Mouse (Mus musculus) layer of hippocampus, adult 9-11 months (tissue): ENCODE results near the gene Dnttip1.
"Not testable (repeated sequence)": the region's sequence is repeated elsewhere in the genome, so short reads cannot be mapped to it uniquely, and the experiment has no call there.

Experiments used
- DNase-seq: peaks from one replicate; pipeline ENCODE4 v3.0.0; 2022

Dnttip1 gene

DNA sequence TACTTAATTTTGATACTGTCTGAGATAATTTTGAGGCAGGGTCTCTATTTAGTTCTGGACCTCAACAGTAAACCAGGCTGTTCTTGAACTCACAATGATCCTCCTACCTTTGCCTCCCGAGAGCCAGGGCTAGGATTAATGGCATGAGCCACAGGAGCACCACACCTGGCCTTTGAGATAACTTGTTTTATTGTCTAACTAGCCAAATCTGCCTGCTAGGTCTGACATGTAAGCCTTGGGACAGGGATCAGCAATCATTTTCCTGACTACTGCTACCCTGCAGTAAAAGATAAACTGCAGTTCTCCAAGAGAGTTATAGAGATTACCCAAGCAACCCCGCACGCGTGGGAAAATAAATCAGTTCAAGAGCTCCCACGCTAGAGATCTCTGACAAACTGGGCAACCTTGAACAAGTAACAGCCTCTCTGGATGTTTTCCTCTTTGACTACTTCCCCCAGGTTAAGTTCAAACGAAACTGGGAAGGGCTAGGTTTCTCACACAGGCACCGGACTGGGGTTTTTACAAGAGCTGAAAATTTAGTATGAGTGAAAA lies 39.2 kb downstream of the Dnttip1 start:
- DNase-seq: no peak

DNA sequence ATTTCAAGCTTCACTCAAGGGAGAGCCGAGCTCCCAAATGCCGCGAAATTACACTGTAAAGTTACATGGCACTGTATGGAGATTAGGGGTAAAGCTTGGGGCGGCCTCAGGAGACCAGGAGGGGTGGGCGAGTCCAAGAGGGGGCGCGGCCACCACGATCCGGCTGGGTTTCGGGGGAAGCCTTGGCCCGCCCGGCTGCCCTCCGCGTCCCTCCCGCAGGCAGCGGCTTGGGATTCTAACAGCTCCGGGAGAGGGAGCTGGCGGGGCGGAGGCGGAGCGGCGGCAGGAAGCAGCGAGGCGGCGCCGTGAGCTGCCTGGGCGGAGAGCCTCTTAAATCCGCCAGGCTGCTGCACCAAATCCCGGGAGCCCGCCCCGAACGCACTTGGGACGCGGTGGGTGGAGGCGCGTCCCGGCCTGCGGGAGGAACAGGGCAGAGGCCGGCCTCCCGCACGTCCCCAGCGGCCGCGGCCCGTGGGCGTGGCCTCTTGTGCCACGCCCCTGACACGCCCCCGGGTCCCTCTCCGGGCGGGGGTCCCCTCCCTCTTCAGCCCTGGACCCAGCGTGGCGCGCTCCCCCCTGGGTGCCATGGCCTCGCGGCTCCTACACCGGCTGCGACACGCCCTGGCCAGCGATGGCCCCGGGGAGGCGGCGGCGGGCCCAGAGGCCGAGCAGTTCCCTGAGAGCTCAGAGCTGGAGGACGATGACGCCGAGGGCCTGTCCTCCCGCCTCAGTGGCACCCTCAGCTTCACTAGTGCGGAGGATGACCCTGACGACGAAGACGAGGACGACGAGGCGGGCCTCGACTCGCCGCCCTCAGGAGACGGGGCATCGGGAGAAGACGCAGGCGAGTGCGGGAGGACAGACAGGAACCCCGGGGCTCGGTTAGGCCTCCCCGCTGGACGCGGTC lies 40.0 kb downstream of the Dnttip1 start, which contains the start of gene Snx21:
TSS of gene Snx21 (plus strand) at position 343 of the 907 bp plus-strand sequence.
- DNase-seq: peak; percentile 91

DNA sequence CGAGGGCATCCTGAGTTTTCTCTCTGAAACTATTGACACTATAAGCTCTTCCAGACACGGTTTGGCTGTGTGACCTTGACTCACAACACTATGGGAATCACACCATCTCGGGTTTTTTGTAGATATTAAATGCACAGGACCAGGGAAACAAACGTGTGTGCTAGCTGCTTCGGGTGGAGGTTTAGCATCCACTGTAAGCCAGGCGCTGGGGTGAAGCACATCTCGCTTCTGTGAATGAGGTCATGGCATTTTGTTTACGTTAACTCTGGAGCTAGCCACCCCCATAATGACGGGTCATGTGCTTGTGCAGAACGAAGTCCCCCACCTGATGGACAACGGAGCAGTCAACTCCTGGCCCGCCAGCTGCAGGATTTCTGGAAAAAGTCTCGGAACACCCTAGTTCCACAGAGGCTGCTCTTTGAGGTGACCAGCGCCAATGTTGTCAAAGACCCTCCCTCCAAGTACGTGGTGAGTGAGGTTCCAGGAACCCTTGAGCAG lies 40.7 kb downstream of the Dnttip1 start:
- DNase-seq: no peak

DNA sequence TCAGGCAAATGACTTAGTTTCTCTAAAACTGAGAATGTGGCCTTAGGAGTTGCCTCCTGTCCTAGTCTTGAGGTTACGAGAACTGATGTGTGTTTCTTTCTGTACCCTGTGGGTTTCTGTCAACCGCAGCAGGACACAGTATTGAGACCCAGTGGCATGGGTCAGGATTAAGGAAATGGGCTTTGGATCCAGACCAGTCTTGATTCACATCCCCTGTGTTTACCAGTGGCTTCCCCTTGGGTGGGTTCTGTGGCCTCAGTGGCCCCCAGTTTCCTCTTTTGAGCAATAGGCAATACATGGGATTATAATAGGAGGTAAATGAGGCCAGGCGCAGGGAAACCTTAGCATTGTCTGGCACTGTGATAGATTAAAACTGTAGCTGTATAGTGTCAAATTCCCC lies 41.2 kb downstream of the Dnttip1 start:
- no peak for DNase-seq

DNA sequence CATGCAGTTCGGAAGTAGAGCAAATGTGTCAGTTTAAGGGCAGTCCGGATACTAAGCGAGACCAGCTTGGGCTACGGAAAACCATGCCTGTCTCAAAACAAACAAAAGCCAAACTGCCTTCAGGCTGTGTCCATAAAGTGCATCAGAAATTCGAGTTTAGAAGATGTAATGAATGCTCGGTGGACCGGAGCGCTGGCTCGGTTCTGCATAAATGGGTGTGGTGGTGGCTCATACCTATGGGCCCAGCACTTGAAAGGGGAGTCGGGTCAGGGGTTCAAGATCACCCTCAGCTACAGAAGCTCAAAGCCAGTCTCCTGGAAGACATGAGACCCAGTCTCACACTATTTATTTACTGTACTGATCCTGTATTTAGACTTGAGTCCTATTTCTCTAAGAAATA lies 42.0 kb downstream of the Dnttip1 start:
- DNase-seq: no peak

DNA sequence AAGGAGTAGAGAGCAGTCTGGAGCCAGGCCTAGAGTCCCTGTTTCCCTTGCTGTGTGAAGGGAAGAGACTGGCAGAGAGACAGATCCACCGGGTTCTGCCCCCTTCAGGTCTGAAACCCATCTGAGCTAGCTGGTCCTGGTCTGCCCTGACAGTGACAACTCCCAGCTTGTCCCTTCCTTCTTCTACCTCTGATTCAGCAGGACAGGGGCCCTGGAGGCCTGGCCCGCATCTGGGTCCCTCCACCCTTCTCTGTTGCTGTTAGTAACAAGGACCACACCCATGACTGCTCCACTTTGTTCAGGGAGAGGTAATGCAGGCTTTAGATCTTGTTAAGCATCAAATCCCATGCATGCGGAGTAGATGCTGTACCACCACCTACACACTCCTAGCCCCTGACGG lies 42.6 kb downstream of the Dnttip1 start:
- DNase-seq: no peak

DNA sequence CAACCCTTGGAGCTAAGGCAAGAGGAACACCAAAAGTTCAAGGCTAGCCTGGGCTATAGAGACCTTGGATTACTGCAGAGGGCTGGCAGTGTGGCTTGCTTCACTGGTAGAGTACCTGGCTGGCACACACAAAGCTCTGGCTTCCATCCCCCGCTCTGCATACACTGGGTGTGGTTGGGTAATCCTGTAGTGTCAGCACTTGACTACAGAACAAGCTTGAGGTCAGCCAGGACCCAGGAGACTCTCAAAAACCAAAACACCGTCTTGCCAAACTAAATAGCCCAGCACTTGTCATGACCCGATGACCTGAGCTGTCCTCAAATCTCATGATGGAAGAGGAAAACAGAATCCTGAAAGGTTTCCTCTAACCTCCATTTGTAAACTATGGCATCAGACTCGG lies 44.7 kb downstream of the Dnttip1 start:
- no peak for DNase-seq

DNA sequence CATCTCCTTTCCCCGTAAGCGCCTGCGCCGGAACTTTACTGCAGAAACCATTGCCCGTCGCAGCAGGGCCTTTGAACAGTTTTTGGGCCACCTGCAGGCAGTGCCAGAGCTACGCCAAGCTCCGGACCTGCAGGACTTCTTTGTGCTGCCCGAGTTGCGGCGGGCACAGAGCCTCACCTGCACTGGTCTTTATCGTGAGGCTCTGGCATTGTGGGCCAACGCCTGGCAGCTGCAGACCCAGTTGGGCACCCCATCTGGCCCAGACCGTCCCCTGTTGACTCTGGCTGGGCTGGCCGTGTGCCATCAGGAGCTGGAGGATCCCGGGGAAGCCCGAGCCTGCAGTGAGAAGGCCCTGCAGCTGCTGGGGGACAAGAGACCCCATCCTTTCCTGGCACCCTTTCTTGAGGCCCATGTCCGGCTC lies 46.1 kb downstream of the Dnttip1 start:
- DNase-seq: no peak

DNA sequence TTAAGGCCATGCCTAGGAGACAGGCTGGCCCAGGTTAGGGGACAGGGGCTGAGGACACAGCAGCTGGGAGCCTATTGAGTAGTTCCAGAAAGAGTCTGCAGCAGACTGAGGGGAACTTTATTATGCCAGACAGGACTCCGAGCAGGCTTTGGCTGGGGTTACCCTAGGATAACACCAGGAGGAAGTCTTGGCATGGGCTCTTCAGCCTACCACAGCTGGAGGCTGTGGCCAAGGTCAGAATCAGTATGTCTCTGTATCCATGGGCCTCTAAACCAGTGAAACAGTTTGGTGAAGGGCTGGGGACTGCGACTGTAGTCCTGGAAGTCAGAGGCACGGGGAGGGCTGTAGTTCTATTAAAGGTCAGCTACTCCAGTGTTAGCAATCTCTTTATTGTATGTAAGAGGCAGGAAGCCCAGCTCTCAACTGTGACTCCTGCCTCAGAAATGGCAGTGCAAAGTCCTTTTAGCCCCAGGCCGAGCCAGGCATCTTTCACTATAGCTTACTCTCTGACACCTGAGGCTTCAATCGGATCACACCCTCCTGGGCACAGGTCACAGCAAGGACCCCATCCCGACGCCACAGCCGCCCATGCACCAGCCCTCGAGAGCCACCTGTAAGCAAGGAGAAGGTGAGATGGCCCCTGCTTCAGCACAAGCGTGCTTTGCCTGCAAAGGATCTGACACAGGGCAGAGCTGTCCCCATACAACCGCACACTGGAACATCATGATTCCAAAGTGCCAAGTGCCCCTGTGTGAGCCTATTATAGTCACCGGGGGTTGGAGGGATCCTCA lies 46.8 kb downstream of the Dnttip1 start:
- no peak for DNase-seq

DNA sequence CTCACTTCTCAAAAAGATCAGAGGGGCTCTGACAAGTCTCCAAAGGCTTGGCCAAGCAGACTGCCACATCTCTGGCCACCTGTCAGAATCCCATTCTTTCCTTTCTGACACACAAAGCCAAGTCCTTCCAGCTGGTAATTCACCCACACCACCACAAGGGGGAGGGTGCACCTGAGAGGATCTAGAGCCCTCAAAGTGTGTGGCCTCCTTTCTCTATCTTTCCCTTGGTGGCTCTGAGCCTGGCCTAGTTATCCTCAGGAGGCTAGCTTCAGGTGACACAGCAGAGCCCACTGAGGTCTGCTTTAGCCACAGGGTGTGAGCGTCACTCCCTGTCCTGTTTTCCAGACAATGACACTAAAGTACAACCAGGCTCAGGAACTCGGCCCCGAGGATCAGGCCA lies 47.5 kb downstream of the Dnttip1 start:
- peak; percentile 47 for DNase-seq

DNA sequence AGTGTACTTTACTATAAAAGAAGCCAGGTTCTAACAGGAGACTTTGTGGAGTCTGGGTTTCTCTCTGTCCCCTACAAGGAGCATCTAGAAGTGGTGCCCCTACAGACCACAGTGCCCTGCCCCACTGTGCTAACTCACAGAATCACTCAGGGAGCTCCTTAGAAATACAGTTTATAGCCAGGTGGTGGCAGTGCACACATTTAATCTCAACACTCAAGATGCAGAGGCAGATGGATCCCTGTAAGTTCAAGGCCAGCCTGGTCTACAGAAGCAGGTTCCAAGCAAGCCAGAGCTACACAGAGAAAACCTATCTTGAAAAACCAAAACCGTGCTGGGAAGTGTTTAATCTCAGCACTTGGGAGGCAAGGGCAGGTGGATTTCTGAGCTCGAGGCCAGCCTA lies 48.0 kb downstream of the Dnttip1 start:
- no peak for DNase-seq

DNA sequence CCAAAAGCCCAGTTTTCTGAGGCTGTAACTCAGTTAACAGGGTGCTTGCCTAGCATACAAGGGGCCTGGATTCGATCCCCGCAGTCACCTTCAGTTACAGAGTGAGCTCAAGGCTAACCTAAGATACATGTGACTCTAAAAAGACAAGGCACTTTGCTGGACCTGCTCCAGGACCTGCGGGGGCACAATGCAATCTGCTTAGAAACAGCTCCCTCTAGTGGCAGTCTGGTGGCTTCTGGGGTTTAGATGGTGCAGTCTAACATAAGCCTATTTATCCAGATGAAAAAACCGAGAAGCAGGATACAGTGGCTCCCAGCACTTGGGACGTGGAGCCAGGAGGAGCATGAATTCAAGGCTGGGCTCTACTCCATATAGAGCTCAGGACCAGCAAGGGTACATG lies 48.5 kb downstream of the Dnttip1 start:
- DNase-seq: peak; percentile 84

DNA sequence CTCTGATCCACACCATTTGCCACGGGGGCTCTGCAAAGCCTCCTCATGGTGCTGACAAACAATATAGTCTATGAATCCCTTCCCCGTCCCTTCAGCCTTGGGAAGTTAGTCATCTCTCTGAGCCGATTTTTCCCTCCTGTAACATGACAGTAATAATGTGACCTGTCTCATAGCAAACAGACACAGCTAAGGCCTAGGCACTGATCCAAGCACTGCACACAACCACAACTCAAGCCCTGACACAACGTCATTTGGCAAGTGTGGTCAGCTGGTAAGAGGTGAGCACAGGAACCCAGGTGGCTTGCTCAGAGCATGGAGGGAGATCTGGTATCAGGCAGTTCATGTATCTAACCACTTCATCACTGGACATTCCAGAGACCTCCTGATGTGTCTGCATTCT lies 50.1 kb downstream of the Dnttip1 start:
- no peak for DNase-seq

DNA sequence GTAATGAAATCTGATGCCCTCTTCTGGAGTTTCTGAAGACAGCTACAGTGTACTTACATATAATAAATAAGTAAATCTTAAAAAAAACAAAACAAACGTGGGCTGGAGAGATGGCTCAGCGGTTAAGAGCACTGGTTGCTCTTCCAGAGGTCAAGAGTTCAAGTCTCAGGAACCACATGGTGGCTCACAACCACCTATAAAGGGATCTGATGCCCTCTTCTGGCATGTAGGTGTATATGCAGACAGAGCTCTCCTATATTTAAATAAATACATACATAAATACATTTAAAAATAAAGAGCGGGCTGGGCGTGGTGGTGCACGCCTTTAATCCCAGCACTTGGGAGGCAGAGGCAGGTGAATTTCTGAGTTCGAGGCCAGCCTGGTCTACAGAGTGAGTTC lies 52.8 kb downstream of the Dnttip1 start:
- not testable (repeated sequence) for DNase-seq

DNA sequence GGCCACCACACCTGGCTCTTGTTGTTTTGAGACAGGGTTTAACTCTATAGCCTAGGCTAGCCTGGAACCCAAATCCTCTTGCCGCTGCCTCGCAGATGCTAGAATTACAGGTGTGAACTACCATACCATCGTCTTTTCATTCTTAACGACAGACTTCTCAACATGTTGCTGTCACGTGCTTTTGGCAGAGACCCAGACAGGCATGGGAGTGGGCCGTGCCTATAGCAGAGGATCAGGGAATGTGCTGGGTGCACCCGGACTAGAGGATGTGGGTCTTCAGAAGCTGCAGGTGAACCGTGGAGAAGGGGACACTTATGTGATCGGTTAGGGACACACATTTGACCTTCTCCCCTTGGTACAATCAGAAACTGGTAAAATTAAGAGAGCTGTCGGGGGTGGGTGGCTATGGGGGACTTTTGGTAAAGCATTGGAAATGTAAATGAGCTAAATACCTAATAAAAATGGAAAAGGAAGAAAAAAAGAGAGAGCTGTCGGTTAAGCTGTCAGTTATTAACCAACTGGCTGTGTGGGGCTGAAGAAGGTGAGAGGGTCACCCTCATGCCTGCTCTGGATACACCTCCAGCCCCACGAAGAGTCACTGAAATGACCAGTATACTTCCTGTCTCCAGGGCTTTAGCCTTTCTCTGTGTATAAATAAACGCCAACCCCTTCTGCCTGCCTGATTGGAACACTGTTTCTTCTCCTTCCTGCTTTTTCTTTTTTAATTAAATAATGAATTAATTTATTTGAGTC lies 54.6 kb downstream of the Dnttip1 start:
- no peak for DNase-seq

DNA sequence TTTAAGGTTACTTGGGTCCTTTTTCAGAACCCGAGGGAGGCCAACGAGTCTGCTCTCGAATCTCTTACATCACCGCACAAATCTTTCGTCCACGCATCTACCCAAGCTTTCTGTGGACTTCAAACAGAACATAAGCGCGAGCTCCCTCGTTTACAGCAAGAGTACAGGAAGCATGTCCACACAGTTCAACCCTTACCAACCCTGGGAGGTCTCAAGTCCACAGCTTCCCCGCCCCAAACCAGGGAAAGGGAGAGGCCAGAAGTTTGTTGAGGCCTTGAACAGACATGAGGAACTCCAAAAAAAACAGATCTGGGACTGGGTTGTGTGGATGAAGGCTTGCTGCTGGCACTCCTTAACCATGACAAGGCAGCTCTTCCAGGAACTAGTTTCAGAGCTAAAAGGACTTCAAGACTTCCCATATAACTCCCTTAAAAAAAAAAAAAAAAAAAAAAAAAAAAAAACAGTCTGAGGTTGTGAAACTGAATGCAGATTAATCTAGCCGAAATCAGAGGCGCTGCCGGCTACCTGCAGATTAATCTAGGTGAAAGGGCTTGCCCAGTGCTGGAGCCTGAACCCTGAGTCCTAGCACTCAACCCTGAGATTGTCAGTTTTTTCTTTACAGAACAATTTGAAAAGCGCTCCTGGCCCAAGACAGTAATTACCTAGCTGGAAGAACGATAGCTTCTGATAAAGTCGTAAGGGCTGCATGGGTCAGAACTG lies 57.6 kb downstream of the Dnttip1 start:
- no peak for DNase-seq

DNA sequence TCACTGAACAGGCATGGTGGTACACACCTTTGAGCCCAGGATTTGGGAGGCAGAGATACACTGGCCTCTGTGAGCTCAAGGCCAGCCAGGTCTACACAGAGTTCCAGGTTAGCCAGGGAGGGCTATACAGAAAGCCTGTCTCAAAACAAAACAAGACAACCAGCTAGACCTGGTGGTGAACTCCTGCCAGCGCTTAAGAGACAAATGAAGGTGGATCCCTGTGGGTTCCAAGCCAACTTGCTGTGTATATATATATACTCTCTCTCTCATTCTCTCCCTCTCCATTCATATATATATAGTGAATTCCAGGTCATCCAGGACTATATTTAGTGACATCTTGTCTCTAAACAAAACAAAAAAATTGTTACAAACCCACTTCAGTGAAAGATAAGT lies 58.1 kb downstream of the Dnttip1 start:
- DNase-seq: no peak

DNA sequence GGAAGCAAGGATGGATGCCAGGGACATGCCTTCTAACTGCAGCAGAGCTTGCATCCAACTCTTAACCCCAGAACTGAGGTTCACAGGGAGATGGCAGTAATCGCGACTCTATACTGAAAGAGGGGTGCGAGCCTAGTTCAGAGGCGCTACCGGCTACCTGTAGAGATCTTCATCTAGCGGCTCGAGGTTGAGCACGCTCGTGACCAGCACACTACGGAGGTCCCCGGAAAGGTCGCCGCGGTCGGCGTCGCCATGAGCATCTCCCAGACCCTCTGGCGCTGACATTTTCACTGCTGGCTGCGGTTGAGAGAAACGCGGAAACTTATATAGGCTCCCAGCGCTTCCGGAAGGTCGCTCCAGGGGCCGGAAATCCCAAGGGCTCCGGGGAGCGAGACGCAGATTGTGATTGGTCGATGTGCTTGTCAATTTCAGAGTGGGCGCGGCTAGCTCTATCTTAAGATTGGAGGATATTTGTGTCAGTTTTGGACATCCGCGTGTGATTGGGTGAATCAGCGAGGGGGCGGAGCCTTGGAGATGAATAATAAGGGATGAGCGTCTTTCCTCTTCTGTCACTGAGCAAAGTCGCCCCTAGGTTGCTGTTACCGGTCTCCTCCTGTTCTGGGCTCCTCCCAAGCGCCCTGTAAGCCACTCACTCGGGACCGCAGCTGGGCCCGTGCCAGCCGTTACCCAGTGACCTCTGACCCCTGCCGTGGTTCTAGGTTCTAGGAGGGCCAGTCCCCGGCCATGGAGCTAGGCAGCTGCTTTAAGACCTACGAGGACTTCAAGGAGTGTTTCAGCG lies 58.9 kb downstream of the Dnttip1 start, which contains the start of the genes Acot8 and Zswim3:
TSS of gene Acot8 (minus strand) at position 350 of the 799 bp plus-strand sequence.
TSS of gene Zswim3 (plus strand) at position 566 of the 799 bp plus-strand sequence.
- DNase-seq: peak; percentile 98

DNA sequence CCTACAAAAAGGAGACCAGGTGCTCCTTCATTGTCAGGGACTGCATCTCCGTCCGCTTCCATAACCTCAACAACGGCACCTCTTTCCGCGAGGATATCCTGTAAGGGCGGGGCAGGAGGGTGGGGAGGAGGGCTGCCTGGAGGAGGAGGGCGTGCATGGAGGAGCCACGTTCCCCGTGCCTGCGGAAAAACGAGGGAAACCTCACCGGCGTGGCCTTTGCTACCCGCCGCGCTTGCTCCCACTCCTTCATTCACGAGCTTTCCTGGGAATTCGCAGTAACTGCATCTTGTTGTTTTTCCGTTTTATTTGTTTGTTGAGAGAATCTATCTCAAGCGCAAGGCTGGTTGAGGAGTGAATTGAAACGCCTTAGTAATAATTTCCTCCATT lies 59.5 kb downstream of the Dnttip1 start:
- DNase-seq: no peak

DNA sequence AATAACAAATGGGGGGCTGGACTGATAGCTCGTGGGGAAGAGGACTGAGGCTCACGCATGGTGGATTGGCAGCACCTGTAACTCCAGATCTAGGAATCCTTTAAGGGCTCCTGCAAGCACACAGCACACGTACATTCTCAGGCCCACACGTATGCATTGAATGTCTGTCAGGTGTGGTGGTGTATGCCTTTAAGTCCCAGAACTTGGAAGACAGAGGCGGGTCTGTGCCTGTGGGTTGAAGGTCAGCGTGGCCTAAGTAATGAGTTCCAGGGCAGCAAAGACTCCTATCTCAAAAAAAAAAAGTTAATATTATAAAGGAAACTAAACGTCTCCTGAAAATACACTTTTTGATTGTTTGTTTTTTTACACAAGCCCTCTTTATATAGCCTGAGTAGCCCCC lies 60.8 kb downstream of the Dnttip1 start:
- DNase-seq: no peak

DNA sequence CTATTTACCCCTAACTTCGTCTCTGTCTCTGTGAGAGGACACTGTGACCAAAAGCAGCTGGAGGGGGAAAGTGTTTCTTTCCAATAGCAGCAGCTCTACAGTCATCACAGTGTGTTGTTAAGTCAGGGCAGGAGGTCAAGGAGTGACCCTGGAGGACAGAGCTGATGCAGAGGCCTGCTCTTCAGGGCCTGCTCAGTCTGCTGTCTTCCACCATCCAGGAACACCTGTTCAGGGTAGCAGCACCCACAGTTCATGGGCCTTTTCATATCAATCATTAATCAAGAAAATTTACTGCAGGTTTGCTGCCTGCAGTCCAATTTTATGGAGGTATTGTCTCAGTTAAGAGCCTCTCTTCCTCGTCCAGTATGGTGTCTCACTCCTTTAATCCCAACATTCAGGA lies 67.8 kb downstream of the Dnttip1 start:
- DNase-seq: no peak
